14 mouse cellular contexts compared by ENCODE assay signal in genomic region chr1:106685702-106686101, GRCm38 (mm10).
"Had no signal": no experiment of that assay in that cellular context is flagged by ENCODE, and none has a peak within 500 bp of the region (broad histone marks: within the 10 kb centered on the region; RNA-seq: fewer than 3 reads in every experiment).

No protein-coding gene starts in this region.

- H3K27me3 ChIP-seq: limb, embryonic 15.5 days; liver, embryonic 12.5 days; neural tube, embryonic 15.5 days; stomach, embryonic 15.5 days had no signal

- H3K4me1 ChIP-seq: midbrain, embryonic 10.5 days; neural tube, embryonic 15.5 days; stomach, embryonic 15.5 days had no signal

- H3K27ac ChIP-seq: limb, embryonic 15.5 days; liver, embryonic 12.5 days; midbrain, embryonic 10.5 days; neural tube, embryonic 15.5 days; stomach, embryonic 15.5 days had no signal

- DNase-seq: kidney, adult 8-10 months; lung, embryonic 14.5 days; lung, postnatal 10 days; lung, postnatal 4 days; right cerebral cortex, adult 18-20 months; right cerebral cortex, postnatal 25 days; thymus, adult 2 months; thymus, postnatal 25 days had no signal

- ATAC-seq: liver, embryonic 12.5 days had no signal

- H3K4me3 ChIP-seq: limb, embryonic 15.5 days; liver, embryonic 12.5 days; midbrain, embryonic 10.5 days; myocyte; neural tube, embryonic 15.5 days; stomach, embryonic 15.5 days had no signal

- H3K36me3 ChIP-seq: limb, embryonic 15.5 days; liver, embryonic 12.5 days; midbrain, embryonic 10.5 days; neural tube, embryonic 15.5 days; stomach, embryonic 15.5 days had no signal
